14 mouse cellular contexts compared by ENCODE assay signal in genomic region chr1:53808229-53808628, GRCm38 (mm10).
"Had no signal": no experiment of that assay in that cellular context is flagged by ENCODE, and none has a peak within 500 bp of the region (broad histone marks: within the 10 kb centered on the region; RNA-seq: fewer than 3 reads in every experiment).

No protein-coding gene starts in this region.

- H3K36me3 ChIP-seq: limb, embryonic 13.5 days; liver, embryonic 15.5 days had no signal

- ATAC-seq: lung, postnatal 0 days; midbrain, embryonic 13.5 days had no signal

- H3K9ac ChIP-seq: limb, embryonic 13.5 days; liver, embryonic 15.5 days; midbrain, embryonic 13.5 days; neural tube, embryonic 13.5 days had no signal

- DNase-seq: kidney, adult 9 months; kidney, postnatal 36 days; lung, adult 2 months; lung, postnatal 36 days; retina, postnatal 1 day; right cerebral cortex, postnatal 4 days; spleen, adult 18-20 months; thymus, postnatal 36 days had no signal

- H3K4me1 ChIP-seq: liver, embryonic 15.5 days; neural tube, embryonic 13.5 days had no signal

- H3K27me3 ChIP-seq: limb, embryonic 13.5 days; liver, embryonic 15.5 days; midbrain, embryonic 13.5 days; neural tube, embryonic 13.5 days had no signal

- H3K4me2 ChIP-seq: limb, embryonic 13.5 days; liver, embryonic 15.5 days; midbrain, embryonic 13.5 days; neural tube, embryonic 13.5 days had no signal

- H3K4me3 ChIP-seq: limb, embryonic 13.5 days; liver, embryonic 15.5 days; midbrain, embryonic 13.5 days; neural tube, embryonic 13.5 days had no signal

- H3K9me3 ChIP-seq: limb, embryonic 13.5 days; liver, embryonic 15.5 days; midbrain, embryonic 13.5 days; neural tube, embryonic 13.5 days had no signal

- H3K27ac ChIP-seq: kidney, postnatal 0 days; limb, embryonic 13.5 days; liver, embryonic 15.5 days; midbrain, embryonic 13.5 days; neural tube, embryonic 13.5 days had no signal
